Comparison of ENCODE assay signal across 1 mouse cellular context in genomic region chr5:134932903-134933276, GRCm38 (mm10).
TF ChIP-seq lines count a peak whose summit lies in the region.

No protein-coding gene starts in this region.

TF ChIP-seq in C2C12, 6 proteins besides CTCF, POLR2A, EP300 and RAD21:
- TF ChIP-seq USF1 (IDR thresholded peaks at IDR 0.05; ENCODE audit: low read depth) (no peak), FOSL1 (IDR thresholded peaks at IDR 0.05; ENCODE audit: insufficient read depth, low read length, poor library complexity, severe bottlenecking) (no peak), MYOG (IDR thresholded peaks at IDR 0.05; ENCODE audit: control insufficient read depth, extremely low read depth, insufficient read length) (no peak)
